Mouse (Mus musculus) neural tube, embryonic 14.5 days (tissue): ENCODE results near the gene Rnf185. TPM values are rescaled to one million over a fixed set of nuclear protein-coding genes. Genes with fewer than 3 reads are reported as not detected.

Experiments
- ATAC-seq: fragments of 200-750 bp; cut with Nextera tagmentation; 2 replicates; pipeline ENCODE4 v1.8.0; 2017; ENCODE audit warnings: low read depth, mild to moderate bottlenecking, moderate TSS enrichment, moderate library complexity
- H3K27ac ChIP-seq: fragments of 300-500 bp; sonication (generic); 2 replicates; pipeline ENCODE4 v1.5.1; 2014; ENCODE audit warnings: low read depth, mild to moderate bottlenecking, control low read depth, low read length, moderate library complexity, mixed read lengths
- H3K27me3 ChIP-seq: fragments of 300-500 bp; sonication (generic); 2 replicates; pipeline ENCODE4 v1.6.1; 2014; ENCODE audit warnings: low read length; ENCODE audit not compliant: control insufficient read depth, insufficient read depth
- H3K36me3 ChIP-seq: fragments of 300-500 bp; sonication (generic); 2 replicates; pipeline ENCODE4 v1.6.1; 2014; ENCODE audit warnings: low read length, mixed read lengths; ENCODE audit not compliant: control insufficient read depth, insufficient read depth
- H3K4me1 ChIP-seq: fragments of 300-500 bp; sonication (generic); 2 replicates; pipeline ENCODE4 v1.6.1; 2014; ENCODE audit warnings: low read length; ENCODE audit not compliant: control insufficient read depth, insufficient read depth
- H3K4me2 ChIP-seq: fragments of 300-500 bp; sonication (generic); 2 replicates; pipeline ENCODE4 v1.6.1; 2014; ENCODE audit warnings: mild to moderate bottlenecking, low read depth, low read length, control low read depth
- H3K4me3 ChIP-seq: fragments of 300-500 bp; sonication (generic); 2 replicates; pipeline ENCODE4 v1.5.1; 2014; ENCODE audit warnings: low read depth, low read length, control low read depth, mixed read lengths
- H3K9ac ChIP-seq: fragments of 300-500 bp; sonication (generic); replicated peaks from 2 replicates; pipeline ENCODE4 v1.6.1; 2014; ENCODE audit warnings: low read depth, mild to moderate bottlenecking, control low read depth, low read length, mixed read lengths
- H3K9me3 ChIP-seq: fragments of 300-500 bp; sonication (generic); 2 replicates; pipeline ENCODE4 v1.6.1; 2016; ENCODE audit warnings: low read length; ENCODE audit not compliant: control insufficient read depth
- WGBS: fragments of 180-500 bp; shearing (Covaris S2); extraction: QIAGEN DNeasy Blood & Tissue Kit; methylation state at CpG from one replicate; pipeline ENCODE4 v1.1.7; 2014; 5-methylcytosine and 5-hydroxymethylcytosine counted together
- polyA plus RNA-seq: library from polyadenylated mRNA; unstranded; fragments of >200 nt; fragmentation: Nextera tagmentation; extraction: Ambion mirVana; gene quantifications from 2 replicates; pipeline ENCODE4 v1.2.1, GENCODE M21; 2014

Gene Rnf185
- polyA plus RNA-seq, 1 experiment from 2014 or later, result 47.1 TPM

GRCm38 (mm10) chr11:3412111-3412510 is 40.1 kb downstream of the Rnf185 start:
- H3K4me1 ChIP-seq, result 0 out of 2 replicates have a peak, but pooled peaks cover 3% of the 10 kb centered on the region
- peaks cover 17% of the 10 kb centered on the region for H3K36me3 ChIP-seq
- no peak for ATAC-seq
- no peak overlapping the region for H3K9ac ChIP-seq
- no peaks in the 10 kb centered on the region for H3K9me3 ChIP-seq
- H3K4me2 ChIP-seq, result no peak overlapping the region
- no peaks in the 10 kb centered on the region for H3K27me3 ChIP-seq
- H3K27ac ChIP-seq, result no peak overlapping the region
- 81% methylated on average over 3 of the region's 3 CpGs for WGBS
- H3K4me3 ChIP-seq, result no peak overlapping the region

GRCm38 (mm10) chr11:3408997-3409732 is 43.0 kb downstream of the Rnf185 start, which contains the start of gene Limk2:
TSS of gene Limk2 (minus strand) at chr11:3409189.
- ATAC-seq, result peak; percentile 95
- WGBS, result 3% methylated on average over 45 of the region's 45 CpGs

GRCm38 (mm10) chr11:3408131-3408996 is 43.8 kb downstream of the Rnf185 start:
- H3K9ac ChIP-seq, result peak overlapping the region; percentile 72
- H3K27me3 ChIP-seq, result no peaks in the 10 kb centered on the region
- peak overlapping the region; percentile 66 for H3K4me3 ChIP-seq
- H3K4me2 ChIP-seq, result peak overlapping the region; percentile 47
- no peaks in the 10 kb centered on the region for H3K36me3 ChIP-seq
- H3K9me3 ChIP-seq, result no peaks in the 10 kb centered on the region
- 0 out of 2 replicates have a peak, but pooled peaks have one; percentile 21 for ATAC-seq
- 0 out of 2 replicates have a peak overlapping the region, but pooled peaks have one; percentile 10 for H3K27ac ChIP-seq
- 0 out of 2 replicates have a peak, but pooled peaks cover 3% of the 10 kb centered on the region for H3K4me1 ChIP-seq
- WGBS, result 7% methylated on average over 34 of the region's 34 CpGs

More at GRCm38 (mm10) chr11:3408997-3409732, 43.0 kb downstream of the Rnf185 start, which contains the start of gene Limk2:
- Histone ChIP-seq H3K27me3 (no peaks in the 10 kb centered on the region), H3K27ac (0 out of 2 replicates have a peak within 1 kb of the TSS, but pooled peaks have one; percentile 10), H3K36me3 (0 out of 2 replicates have a peak, but pooled peaks cover 2% of the 10 kb centered on the region), H3K4me1 (0 out of 2 replicates have a peak, but pooled peaks cover 3% of the 10 kb centered on the region), H3K4me3 (peak within 1 kb of the TSS; percentile 66), H3K9me3 (no peaks in the 10 kb centered on the region), H3K4me2 (peak within 1 kb of the TSS; percentile 47), H3K9ac (peak within 1 kb of the TSS; percentile 72)

- Histone ChIP-seq H3K4me2 (no peak overlapping the region), H3K27ac (no peak overlapping the region), H3K4me1 (0 out of 2 replicates have a peak, but pooled peaks cover 3% of the 10 kb centered on the region), H3K4me3 (no peak overlapping the region), H3K36me3 (no peaks in the 10 kb centered on the region), H3K27me3 (no peaks in the 10 kb centered on the region), H3K9ac (no peak overlapping the region), H3K9me3 (no peaks in the 10 kb centered on the region)
- ATAC-seq, result no peak
- 88% methylated on average over 7 of the region's 7 CpGs for WGBS
Measured at GRCm38 (mm10) chr11:3404287-3405047, 47.7 kb downstream of the Rnf185 start.

- no peaks in the 10 kb centered on the region for H3K36me3 ChIP-seq
- no peaks in the 10 kb centered on the region for H3K4me1 ChIP-seq
- no peak overlapping the region for H3K27ac ChIP-seq
- H3K27me3 ChIP-seq, result no peaks in the 10 kb centered on the region
- no peak overlapping the region for H3K9ac ChIP-seq
- no peak overlapping the region for H3K4me3 ChIP-seq
- H3K9me3 ChIP-seq, result no peaks in the 10 kb centered on the region
- no peak for ATAC-seq
- 89% methylated on average over 3 of the region's 3 CpGs for WGBS
- no peak overlapping the region for H3K4me2 ChIP-seq
Measured at GRCm38 (mm10) chr11:3403024-3403423, 49.1 kb downstream of the Rnf185 start.

- H3K9me3 ChIP-seq, result no peaks in the 10 kb centered on the region
- no peaks in the 10 kb centered on the region for H3K36me3 ChIP-seq
- H3K4me2 ChIP-seq, result no peak overlapping the region
- 33% methylated on average over 1 of the region's 1 CpGs for WGBS
- no peaks in the 10 kb centered on the region for H3K4me1 ChIP-seq
- ATAC-seq, result no peak
- no peak overlapping the region for H3K9ac ChIP-seq
- H3K27ac ChIP-seq, result no peak overlapping the region
- no peaks in the 10 kb centered on the region for H3K27me3 ChIP-seq
- H3K4me3 ChIP-seq, result no peak overlapping the region
Measured at GRCm38 (mm10) chr11:3398318-3398717, 53.8 kb downstream of the Rnf185 start.

- WGBS, result 12% methylated on average over 8 of the region's 8 CpGs
- Histone ChIP-seq H3K4me3 (no peak overlapping the region), H3K4me2 (no peak overlapping the region), H3K4me1 (no peaks in the 10 kb centered on the region), H3K27ac (peak overlapping the region; percentile 66), H3K36me3 (no peaks in the 10 kb centered on the region), H3K9me3 (no peaks in the 10 kb centered on the region), H3K9ac (no peak overlapping the region), H3K27me3 (no peaks in the 10 kb centered on the region)
- ATAC-seq, result peak; percentile 76; the same call in 1 of the 2 replicates
Measured at GRCm38 (mm10) chr11:3396562-3396961, 55.6 kb downstream of the Rnf185 start.

GRCm38 (mm10) chr11:3396091-3396490 is 56.1 kb downstream of the Rnf185 start:
- ATAC-seq, result peak; percentile 84; the same call in 1 of the 2 replicates
- WGBS, result 31% methylated on average over 3 of the region's 3 CpGs
- no peak overlapping the region for H3K9ac ChIP-seq
- H3K4me3 ChIP-seq, result no peak overlapping the region
- no peaks in the 10 kb centered on the region for H3K4me1 ChIP-seq
- peak overlapping the region; percentile 66 for H3K27ac ChIP-seq
- no peaks in the 10 kb centered on the region for H3K27me3 ChIP-seq
- H3K4me2 ChIP-seq, result no peak overlapping the region
- H3K36me3 ChIP-seq, result no peaks in the 10 kb centered on the region
- H3K9me3 ChIP-seq, result no peaks in the 10 kb centered on the region
